Mouse (Mus musculus) heart, postnatal 0 days (tissue): Measurements from ENCODE around the gene Tbpl2.

Experiments used
- CTCF ChIP-seq: IDR thresholded peaks from 2 replicates; pipeline ENCODE4 v1.5.1; 2016; ENCODE audit warnings: antibody characterized with exemption, control low read depth, low read depth
- EP300 ChIP-seq: IDR thresholded peaks from 2 replicates; pipeline ENCODE4 v1.6.1; 2016; ENCODE audit warnings: antibody characterized with exemption, low read depth

GRCm38 (mm10) chr2:24109085-24109484, 12.7 kb upstream of the Tbpl2 start:
- TF ChIP-seq CTCF (no peak), EP300 (no peak)
